Mouse (Mus musculus): ENCODE data around the gene Herpud2. TPM values are rescaled to one million over a fixed set of nuclear protein-coding genes. Genes with fewer than 3 reads are reported as not detected.

Gene Herpud2
- total RNA-seq (2021) = 10 to 100 TPM; 40.3 to 40.9 TPM
- long read RNA-seq, experiment 1, transcript Herpud2-201 (8 exons, 2,781 nt) = major isoform, 65 of 89 reads
- long read RNA-seq, experiment 1, partial matches to known transcripts = 11 of 89 reads
- long read RNA-seq, experiment 1, other reads (novel, unspliced or antisense) = 9 of 89 reads
- long read RNA-seq, experiment 2, transcript Herpud2-201 (8 exons, 2,781 nt) = major isoform, 24 of 33 reads
- long read RNA-seq, experiment 2, partial matches to known transcripts = 0 of 33 reads
- long read RNA-seq, experiment 2, other reads (novel, unspliced or antisense) = 8 of 33 reads

- peak; percentile 97 for DNase-seq
Observed at GRCm38 (mm10) chr9:25151611-25152241, at the start of gene Herpud2. Gene Herpud2, minus strand, starts transcription at chr9:25151820.

- no peak for DNase-seq
Observed at GRCm38 (mm10) chr9:25200987-25201386, 49.4 kb upstream of the Herpud2 start.

- DNase-seq = no peak
Observed at GRCm38 (mm10) chr9:25200148-25200547, 48.5 kb upstream of the Herpud2 start.

- DNase-seq = no peak
Observed at GRCm38 (mm10) chr9:25196746-25197145, 45.1 kb upstream of the Herpud2 start.

- no peak for DNase-seq
Observed at GRCm38 (mm10) chr9:25191612-25192011, 40.0 kb upstream of the Herpud2 start.

GRCm38 (mm10) chr9:25186501-25186900 lies 34.9 kb upstream of the Herpud2 start:
- DNase-seq = no peak

GRCm38 (mm10) chr9:25185854-25186253 lies 34.2 kb upstream of the Herpud2 start:
- no peak for DNase-seq

- DNase-seq = no peak
Observed at GRCm38 (mm10) chr9:25184606-25185005, 33.0 kb upstream of the Herpud2 start.

- no peak for DNase-seq
Observed at GRCm38 (mm10) chr9:25178066-25178465, 26.4 kb upstream of the Herpud2 start.

GRCm38 (mm10) chr9:25177201-25177600 lies 25.6 kb upstream of the Herpud2 start:
- DNase-seq = peak; percentile 20

- DNase-seq = no peak
Observed at GRCm38 (mm10) chr9:25176562-25176961, 24.9 kb upstream of the Herpud2 start.

- no peak for DNase-seq
Observed at GRCm38 (mm10) chr9:25175978-25176377, 24.4 kb upstream of the Herpud2 start.

GRCm38 (mm10) chr9:25175039-25175442 lies 23.4 kb upstream of the Herpud2 start:
- DNase-seq = peak; percentile 67

- DNase-seq = no peak
Observed at GRCm38 (mm10) chr9:25174614-25175013, 23.0 kb upstream of the Herpud2 start.

- DNase-seq = peak; percentile 10
Observed at GRCm38 (mm10) chr9:25173171-25173570, 21.6 kb upstream of the Herpud2 start.

- no peak for DNase-seq
Observed at GRCm38 (mm10) chr9:25169626-25170025, 18.0 kb upstream of the Herpud2 start.

GRCm38 (mm10) chr9:25167458-25168084 lies 16.0 kb upstream of the Herpud2 start:
- peak; percentile 78 for DNase-seq

GRCm38 (mm10) chr9:25158218-25158617 lies 6.6 kb upstream of the Herpud2 start:
- DNase-seq = no peak

- DNase-seq = no peak
Observed at GRCm38 (mm10) chr9:25156377-25156776, 4.8 kb upstream of the Herpud2 start.

- no peak for DNase-seq
Observed at GRCm38 (mm10) chr9:25153066-25153465, 1.4 kb upstream of the Herpud2 start.

- DNase-seq = no peak
Observed at GRCm38 (mm10) chr9:25152457-25152856, 837 bp upstream of the Herpud2 start.

GRCm38 (mm10) chr9:25150791-25151610 lies 619 bp downstream of the Herpud2 start:
- peak; percentile 85 for DNase-seq

GRCm38 (mm10) chr9:25148767-25149166 lies 2.9 kb downstream of the Herpud2 start:
- DNase-seq = no peak

All from adrenal gland, postnatal 10 days (tissue).